Mouse (Mus musculus): Measurements from ENCODE around the gene Txnrd1. TPM values are rescaled to one million over a fixed set of nuclear protein-coding genes. Genes with fewer than 3 reads are reported as not detected.

Txnrd1 gene
- polyA plus RNA-seq, 1 experiment from 2014 or later, result 200 TPM

GRCm38 (mm10) chr10:82823108-82823778 is 10.5 kb upstream of the Txnrd1 start:
- 85% methylated on average over 14 of the region's 14 CpGs for WGBS
- no peak for DNase-seq (ENCODE audit: extremely low spot score, low spot score)
- Histone ChIP-seq H3K27me3 (ENCODE audit: poor library complexity, severe bottlenecking) (no peaks in the 10 kb centered on the region), H3K27ac (no peak overlapping the region), H3K9me3 (no peaks in the 10 kb centered on the region), H3K4me3 (no peak overlapping the region), H3K36me3 (replicated peaks) (no peaks in the 10 kb centered on the region), H3K4me1 (peaks cover 29% of the 10 kb centered on the region)

- peaks cover 24% of the 10 kb centered on the region for H3K4me1 ChIP-seq
- H3K9me3 ChIP-seq, result no peaks in the 10 kb centered on the region
- no peak overlapping the region for H3K27ac ChIP-seq
- H3K36me3 ChIP-seq (replicated peaks), result no peaks in the 10 kb centered on the region
- no peak for DNase-seq (ENCODE audit: extremely low spot score, low spot score)
- no peaks in the 10 kb centered on the region for H3K27me3 ChIP-seq (ENCODE audit: poor library complexity, severe bottlenecking)
- H3K4me3 ChIP-seq, result no peak overlapping the region
- 75% methylated on average over 5 of the region's 5 CpGs for whole genome bisulfite sequencing
These were observed 10.0 kb upstream of the Txnrd1 start for GRCm38 (mm10) chr10:82823779-82824177.

GRCm38 (mm10) chr10:82824541-82824940 is 9.2 kb upstream of the Txnrd1 start:
- Histone ChIP-seq H3K36me3 (replicated peaks) (no peaks in the 10 kb centered on the region), H3K9me3 (no peaks in the 10 kb centered on the region), H3K4me3 (no peak overlapping the region), H3K27ac (no peak overlapping the region), H3K27me3 (ENCODE audit: poor library complexity, severe bottlenecking) (no peaks in the 10 kb centered on the region), H3K4me1 (peaks cover 18% of the 10 kb centered on the region)
- 81% methylated on average over 10 of the region's 10 CpGs for WGBS
- no peak for DNase-seq (ENCODE audit: extremely low spot score, low spot score)

GRCm38 (mm10) chr10:82826516-82826915 is 7.2 kb upstream of the Txnrd1 start:
- Histone ChIP-seq H3K27me3 (ENCODE audit: poor library complexity, severe bottlenecking) (no peaks in the 10 kb centered on the region), H3K4me1 (peaks cover 18% of the 10 kb centered on the region), H3K36me3 (replicated peaks) (no peaks in the 10 kb centered on the region), H3K4me3 (no peak overlapping the region), H3K27ac (no peak overlapping the region), H3K9me3 (no peaks in the 10 kb centered on the region)
- 68% methylated on average over 6 of the region's 6 CpGs for WGBS
- no peak for DNase-seq (ENCODE audit: extremely low spot score, low spot score)

GRCm38 (mm10) chr10:82835898-82836297 is 2.1 kb downstream of the Txnrd1 start:
- Histone ChIP-seq H3K4me1 (peaks cover 12% of the 10 kb centered on the region), H3K27ac (no peak overlapping the region), H3K36me3 (replicated peaks) (no peaks in the 10 kb centered on the region), H3K4me3 (no peak overlapping the region), H3K27me3 (ENCODE audit: poor library complexity, severe bottlenecking) (no peaks in the 10 kb centered on the region), H3K9me3 (no peaks in the 10 kb centered on the region; the same call in 1 of the 2 replicates)
- DNase-seq (ENCODE audit: extremely low spot score, low spot score), result no peak
- WGBS, result 84% methylated on average over 3 of the region's 3 CpGs

- no peak for DNase-seq (ENCODE audit: extremely low spot score, low spot score)
- WGBS, result 90% methylated on average over 7 of the region's 7 CpGs
- Histone ChIP-seq H3K27me3 (ENCODE audit: poor library complexity, severe bottlenecking) (no peaks in the 10 kb centered on the region), H3K27ac (no peak overlapping the region), H3K36me3 (replicated peaks) (no peaks in the 10 kb centered on the region), H3K4me1 (peaks cover 12% of the 10 kb centered on the region), H3K9me3 (no peaks in the 10 kb centered on the region), H3K4me3 (no peak overlapping the region)
These were observed 4.6 kb downstream of the Txnrd1 start for GRCm38 (mm10) chr10:82838390-82838789.

- Histone ChIP-seq H3K27me3 (ENCODE audit: poor library complexity, severe bottlenecking) (no peaks in the 10 kb centered on the region), H3K36me3 (replicated peaks) (no peaks in the 10 kb centered on the region), H3K9me3 (no peaks in the 10 kb centered on the region), H3K4me1 (0 out of 2 replicates have a peak, but pooled peaks cover 6% of the 10 kb centered on the region), H3K4me3 (no peak overlapping the region), H3K27ac (peak overlapping the region; percentile 30; the same call in 1 of the 2 replicates)
- no peak for DNase-seq (ENCODE audit: extremely low spot score, low spot score)
- 66% methylated on average over 6 of the region's 6 CpGs for WGBS
These were observed 10.3 kb downstream of the Txnrd1 start for GRCm38 (mm10) chr10:82844090-82844489.

GRCm38 (mm10) chr10:82844731-82845130 is 11.0 kb downstream of the Txnrd1 start:
- no peak overlapping the region for H3K4me3 ChIP-seq
- no peaks in the 10 kb centered on the region for H3K36me3 ChIP-seq (replicated peaks)
- H3K27ac ChIP-seq, result no peak overlapping the region
- no peaks in the 10 kb centered on the region for H3K9me3 ChIP-seq
- WGBS, result 92% methylated on average over 8 of the region's 8 CpGs
- no peak for DNase-seq (ENCODE audit: extremely low spot score, low spot score)
- H3K4me1 ChIP-seq, result peaks cover 8% of the 10 kb centered on the region
- no peaks in the 10 kb centered on the region for H3K27me3 ChIP-seq (ENCODE audit: poor library complexity, severe bottlenecking)

GRCm38 (mm10) chr10:82847821-82848459 is 14.2 kb downstream of the Txnrd1 start:
- DNase-seq (ENCODE audit: extremely low spot score, low spot score), result no peak
- Histone ChIP-seq H3K4me1 (peaks cover 18% of the 10 kb centered on the region), H3K9me3 (no peaks in the 10 kb centered on the region), H3K4me3 (no peak overlapping the region), H3K27ac (no peak overlapping the region), H3K27me3 (ENCODE audit: poor library complexity, severe bottlenecking) (no peaks in the 10 kb centered on the region), H3K36me3 (replicated peaks) (no peaks in the 10 kb centered on the region)
- 88% methylated on average over 9 of the region's 9 CpGs for WGBS

- no peaks in the 10 kb centered on the region for H3K9me3 ChIP-seq
- H3K4me1 ChIP-seq, result peaks cover 12% of the 10 kb centered on the region
- 52% methylated on average over 16 of the region's 16 CpGs for WGBS
- H3K27me3 ChIP-seq (ENCODE audit: poor library complexity, severe bottlenecking), result no peaks in the 10 kb centered on the region
- H3K27ac ChIP-seq, result no peak overlapping the region
- H3K36me3 ChIP-seq (replicated peaks), result no peaks in the 10 kb centered on the region
- no peak for DNase-seq (ENCODE audit: extremely low spot score, low spot score)
- no peak overlapping the region for H3K4me3 ChIP-seq
These were observed 16.1 kb downstream of the Txnrd1 start for GRCm38 (mm10) chr10:82849686-82850353.

GRCm38 (mm10) chr10:82850354-82850752 is 16.6 kb downstream of the Txnrd1 start:
- no peak for DNase-seq (ENCODE audit: extremely low spot score, low spot score)
- Histone ChIP-seq H3K4me3 (no peak overlapping the region), H3K27me3 (ENCODE audit: poor library complexity, severe bottlenecking) (no peaks in the 10 kb centered on the region), H3K27ac (no peak overlapping the region), H3K4me1 (peaks cover 12% of the 10 kb centered on the region), H3K9me3 (no peaks in the 10 kb centered on the region), H3K36me3 (replicated peaks) (no peaks in the 10 kb centered on the region)
- WGBS, result 78% methylated on average over 5 of the region's 5 CpGs

GRCm38 (mm10) chr10:82851751-82852150 is 18.0 kb downstream of the Txnrd1 start:
- 91% methylated on average over 6 of the region's 6 CpGs for WGBS
- Histone ChIP-seq H3K9me3 (no peaks in the 10 kb centered on the region), H3K4me3 (no peak overlapping the region), H3K36me3 (replicated peaks) (no peaks in the 10 kb centered on the region), H3K27ac (no peak overlapping the region), H3K4me1 (peaks cover 22% of the 10 kb centered on the region), H3K27me3 (ENCODE audit: poor library complexity, severe bottlenecking) (no peaks in the 10 kb centered on the region)
- DNase-seq (ENCODE audit: extremely low spot score, low spot score), result no peak

All from forebrain, embryonic 10.5 days (tissue).